Mouse (Mus musculus): ENCODE data around the gene Urgcp. TPM values are rescaled to one million over a fixed set of nuclear protein-coding genes. Genes with fewer than 3 reads are reported as not detected.

The Urgcp gene
- total RNA-seq, 2 experiments from 2014 or later, result 60.5 TPM

- no peak for DNase-seq
Measured at GRCm38 (mm10) chr11:5785732-5786131, 23.6 kb upstream of the Urgcp start.

- peak; percentile 32 for DNase-seq
Measured at GRCm38 (mm10) chr11:5782199-5782944, 20.2 kb upstream of the Urgcp start.

- DNase-seq, result no peak
Measured at GRCm38 (mm10) chr11:5780035-5780499, 17.9 kb upstream of the Urgcp start.

- DNase-seq, result no peak
Measured at GRCm38 (mm10) chr11:5778481-5778880, 16.3 kb upstream of the Urgcp start.

GRCm38 (mm10) chr11:5766019-5766418, 3.8 kb upstream of the Urgcp start:
- no peak for DNase-seq

GRCm38 (mm10) chr11:5762633-5762982, 432 bp upstream of the Urgcp start:
- DNase-seq, result no peak

- no peak for DNase-seq
Measured at GRCm38 (mm10) chr11:5753755-5754154, 8.4 kb downstream of the Urgcp start.

- DNase-seq, result no peak
Measured at GRCm38 (mm10) chr11:5744951-5745350, 17.2 kb downstream of the Urgcp start.

GRCm38 (mm10) chr11:5742106-5742505, 20.1 kb downstream of the Urgcp start:
- DNase-seq, result no peak

- peak; percentile 83 for DNase-seq
Measured at GRCm38 (mm10) chr11:5740965-5741627, 21.1 kb downstream of the Urgcp start.

GRCm38 (mm10) chr11:5740599-5740964, 21.6 kb downstream of the Urgcp start:
- no peak for DNase-seq

GRCm38 (mm10) chr11:5739846-5740245, 22.3 kb downstream of the Urgcp start:
- no peak for DNase-seq

- DNase-seq, result no peak
Measured at GRCm38 (mm10) chr11:5738888-5739632, 23.1 kb downstream of the Urgcp start.

- DNase-seq, result no peak
Measured at GRCm38 (mm10) chr11:5737137-5737536, 25.0 kb downstream of the Urgcp start.

- no peak for DNase-seq
Measured at GRCm38 (mm10) chr11:5734323-5734722, 27.9 kb downstream of the Urgcp start.

- no peak for DNase-seq
Measured at GRCm38 (mm10) chr11:5732401-5732800, 29.8 kb downstream of the Urgcp start.

GRCm38 (mm10) chr11:5729582-5729981, 32.6 kb downstream of the Urgcp start:
- no peak for DNase-seq

GRCm38 (mm10) chr11:5718611-5719354, 43.4 kb downstream of the Urgcp start:
- DNase-seq, result no peak

GRCm38 (mm10) chr11:5716938-5717705, 45.1 kb downstream of the Urgcp start:
- DNase-seq, result peak; percentile 26

- DNase-seq, result peak; percentile 4
Measured at GRCm38 (mm10) chr11:5716246-5716645, 45.9 kb downstream of the Urgcp start.

- no peak for DNase-seq
Measured at GRCm38 (mm10) chr11:5715630-5716105, 46.5 kb downstream of the Urgcp start, which contains the start of gene Mrps24. Mrps24 (minus strand) TSS chr11:5715680.

GRCm38 (mm10) chr11:5715179-5715578, 47.0 kb downstream of the Urgcp start:
- DNase-seq, result peak; percentile 3

Measured in heart, postnatal 4 days (tissue).